Mouse (Mus musculus): ENCODE results near the gene Ncbp1.

- TF ChIP-seq POLR2A (IDR thresholded peaks at IDR 0.05; ENCODE audit: insufficient read depth, low read depth, low read length): no peak
- no peak for TF ChIP-seq CTCF (IDR thresholded peaks at IDR 0.05)
Observed at GRCm38 (mm10) chr4:46117536-46117935, 20.9 kb upstream of the Ncbp1 start.

Data from heart, adult 2 months (tissue).